Mouse (Mus musculus) hindbrain, postnatal 0 days (tissue): ENCODE data around the gene Snapc2. TPM values are rescaled to one million over a fixed set of nuclear protein-coding genes. Genes with fewer than 3 reads are reported as not detected.

Experiments used
- ATAC-seq: fragments of 200-750 bp; cut with Nextera tagmentation; 2 replicates; pipeline ENCODE4 v1.8.0; 2017; ENCODE audit warnings: mild to moderate bottlenecking, moderate TSS enrichment, moderate library complexity
- DNase-seq: peaks from one replicate; pipeline ENCODE4 v3.0.0-alpha.2; 2015; ENCODE audit warnings: low spot score
- H3K27ac ChIP-seq: fragments of 300-500 bp; sonication (generic); 2 replicates; pipeline ENCODE4 v1.5.1; 2014; ENCODE audit warnings: mild to moderate bottlenecking
- H3K27me3 ChIP-seq: fragments of 300-500 bp; sonication (generic); 2 replicates; pipeline ENCODE4 v1.6.1; 2014; ENCODE audit warnings: low read length, mixed read lengths; ENCODE audit not compliant: insufficient read depth
- H3K36me3 ChIP-seq: fragments of 300-500 bp; sonication (generic); 2 replicates; pipeline ENCODE4 v1.6.1; 2014; ENCODE audit warnings: low read length, mixed read lengths; ENCODE audit not compliant: insufficient read depth
- H3K4me1 ChIP-seq: fragments of 300-500 bp; sonication (generic); 2 replicates; pipeline ENCODE4 v1.6.1; 2014; ENCODE audit warnings: antibody characterized with exemption, low read length, mixed read lengths; ENCODE audit not compliant: insufficient read depth
- H3K4me2 ChIP-seq: fragments of 300-500 bp; sonication (generic); 2 replicates; pipeline ENCODE4 v1.6.1; 2014; ENCODE audit warnings: low read depth, mild to moderate bottlenecking, low read length, moderate library complexity, mixed read lengths
- H3K4me3 ChIP-seq: fragments of 300-500 bp; sonication (generic); 2 replicates; pipeline ENCODE4 v1.5.1; 2014; ENCODE audit warnings: low read length
- H3K9ac ChIP-seq: fragments of 300-500 bp; sonication (generic); replicated peaks from 2 replicates; pipeline ENCODE4 v1.6.1; 2014; ENCODE audit warnings: mild to moderate bottlenecking, low read length, moderate library complexity, mixed read lengths
- H3K9me3 ChIP-seq: fragments of 300-500 bp; sonication (generic); 2 replicates; pipeline ENCODE4 v1.6.1; 2016; ENCODE audit warnings: low read length, mixed read lengths
- CTCF ChIP-seq: IDR thresholded peaks from 2 replicates; pipeline ENCODE4 v1.5.1; 2016; ENCODE audit warnings: antibody characterized with exemption, control low read depth, low read depth
- WGBS: fragments of 180-500 bp; shearing (Covaris S2); extraction: QIAGEN DNeasy Blood & Tissue Kit; methylation state at CpG from one replicate; pipeline ENCODE4 v1.1.7; 2014; 5-methylcytosine and 5-hydroxymethylcytosine counted together
- polyA plus RNA-seq: library from polyadenylated mRNA; unstranded; fragments of >200 nt; fragmentation: Nextera tagmentation; extraction: Ambion mirVana; gene quantifications from 2 replicates; pipeline ENCODE4 v1.2.1, GENCODE M21; 2015
- total RNA-seq: library from RNA; depleted of rRNA; stranded (reverse); fragments of >200 nt; gene quantifications from 2 replicates; pipeline ENCODE4 v1.2.3, GENCODE M21; 2014

Gene Snapc2
- total and polyA plus RNA-seq, 2 experiments from 2014 or later: 65.3 to 91.3 TPM

DNA sequence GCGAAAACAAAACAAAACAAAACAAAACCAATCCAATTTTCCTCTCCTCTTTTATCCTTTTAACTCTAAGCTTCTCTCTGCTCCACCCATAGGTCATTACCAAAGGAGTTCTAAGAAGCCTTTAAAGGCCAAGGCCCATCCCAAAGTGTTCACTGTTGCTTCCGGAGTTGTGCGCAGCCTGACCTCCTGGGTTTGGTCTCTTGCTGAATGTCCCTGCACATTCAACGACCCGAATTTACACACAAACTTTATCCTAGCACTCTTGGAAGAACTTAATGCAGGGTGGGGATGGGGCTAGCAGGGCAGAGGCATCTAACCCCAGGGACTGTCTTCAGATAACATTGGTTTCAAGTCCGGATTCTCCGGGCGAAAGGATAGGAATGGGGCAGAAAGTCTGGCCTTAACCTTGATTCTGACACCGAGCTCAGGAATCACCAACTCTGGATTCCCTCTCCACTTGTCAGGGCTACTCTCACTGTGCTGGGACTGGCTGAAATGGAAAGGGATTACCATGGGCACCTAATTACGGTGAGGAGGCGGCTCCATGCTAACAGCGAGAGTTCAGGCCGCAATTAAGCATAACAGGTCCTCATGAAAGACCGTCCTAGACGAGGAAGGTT lies 15.0 kb upstream of the Snapc2 start:
- Histone ChIP-seq H3K4me3 (peak overlapping the region; percentile 53), H3K4me2 (peak overlapping the region; percentile 76), H3K36me3 (peaks cover 14% of the 10 kb centered on the region; the same call in 1 of the 2 replicates), H3K9ac (peak overlapping the region; percentile 64), H3K4me1 (peaks cover 17% of the 10 kb centered on the region), H3K27ac (peak overlapping the region; percentile 91), H3K9me3 (no peaks in the 10 kb centered on the region), H3K27me3 (no peaks in the 10 kb centered on the region)
- ATAC-seq (no peak; the same call in none of the 2 replicates), DNase-seq (no peak)
- no peak for TF ChIP-seq CTCF
- 20% methylated on average over 15 of the region's 15 CpGs for WGBS

DNA sequence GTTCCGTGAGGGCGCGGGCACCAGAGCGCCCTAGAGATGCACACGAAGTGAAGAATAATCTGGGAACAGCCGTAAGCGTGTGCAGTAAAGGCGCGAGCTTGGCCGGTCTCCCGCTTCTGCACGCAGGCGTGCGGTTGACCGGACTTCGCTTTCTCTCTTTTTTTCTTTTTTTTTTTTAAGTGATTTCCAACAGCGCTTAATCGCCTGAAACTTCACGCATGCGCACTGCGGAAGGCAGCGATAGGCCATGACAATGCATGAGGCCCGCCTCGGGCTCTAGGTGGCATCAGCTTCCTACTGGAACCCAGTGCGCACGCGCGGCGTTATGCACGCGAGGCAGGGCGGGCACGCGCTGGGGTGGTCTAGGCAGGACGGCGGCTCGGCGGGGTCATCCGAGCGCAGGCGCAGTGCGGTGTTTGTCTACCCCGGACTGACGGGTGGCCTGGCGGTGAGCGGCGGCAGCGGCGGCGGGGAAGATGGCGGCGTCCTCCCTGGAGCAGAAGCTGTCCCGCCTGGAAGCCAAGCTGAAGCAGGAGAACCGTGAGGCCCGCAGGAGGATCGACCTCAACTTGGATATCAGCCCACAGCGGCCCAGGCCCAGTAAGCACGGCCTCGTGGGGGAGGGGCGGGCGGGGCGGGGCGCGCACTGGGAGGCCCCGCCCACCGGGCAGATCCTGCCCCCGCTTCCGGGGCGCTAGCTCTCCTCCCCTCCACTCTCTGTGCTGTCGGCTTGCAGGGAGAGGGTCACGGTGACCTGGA lies 14.3 kb upstream of the Snapc2 start, which contains the start of the genes Map2k7 and Gm49320:
Map2k7 (plus strand) TSS at position 307 of the 759 bp plus-strand sequence.
Gm49320 (plus strand) TSS at position 432 of the 759 bp plus-strand sequence.
- under 1% methylated on average over 69 of the region's 71 CpGs for WGBS
- Histone ChIP-seq H3K27me3 (no peaks in the 10 kb centered on the region), H3K9ac (peak within 1 kb of the TSS; percentile 64), H3K4me2 (peak within 1 kb of the TSS; percentile 76), H3K27ac (peak within 1 kb of the TSS; percentile 91), H3K4me1 (peaks cover 17% of the 10 kb centered on the region), H3K9me3 (no peaks in the 10 kb centered on the region), H3K36me3 (peaks cover 20% of the 10 kb centered on the region), H3K4me3 (peak within 1 kb of the TSS; percentile 53)
- ATAC-seq (peak; percentile 96), DNase-seq (peak; percentile 100)
- TF ChIP-seq CTCF: peak; percentile 63

DNA sequence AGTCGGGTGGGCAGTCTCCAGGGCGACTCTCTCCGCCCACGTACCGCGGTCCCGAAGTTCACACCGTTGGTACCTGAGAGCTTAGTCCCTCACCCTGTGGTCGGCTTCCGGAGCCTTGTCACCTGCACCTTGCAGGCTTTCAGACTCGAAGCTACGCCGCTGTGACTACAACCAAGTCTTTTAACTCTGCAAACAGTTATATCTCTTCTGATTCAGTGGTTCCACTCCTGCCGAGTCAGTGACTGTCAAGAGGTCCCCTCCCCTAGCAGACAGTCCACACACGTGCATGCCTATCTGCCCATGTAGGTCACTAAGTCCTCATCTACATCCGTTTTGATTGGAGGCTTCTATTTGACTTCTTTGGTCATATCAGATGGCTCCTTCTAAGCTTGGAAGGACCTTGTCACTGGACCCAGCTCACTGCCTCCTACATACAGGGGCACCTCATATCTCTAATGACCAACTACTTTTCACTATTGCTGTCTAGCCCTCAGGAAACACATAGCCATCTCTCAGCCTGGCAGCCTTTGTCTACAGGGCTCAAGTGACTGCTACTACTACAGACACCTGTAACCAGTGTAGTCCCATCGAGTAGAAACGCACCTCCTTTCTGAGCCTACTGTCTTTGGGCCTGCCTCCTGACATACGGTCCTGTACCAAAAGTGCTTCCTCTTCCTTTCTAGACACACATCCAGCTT lies 13.5 kb upstream of the Snapc2 start:
- ATAC-seq (peak; percentile 30), DNase-seq (peak; percentile 19)
- 14% methylated on average over 16 of the region's 19 CpGs for WGBS
- Histone ChIP-seq H3K9ac (peak overlapping the region; percentile 64), H3K4me1 (peaks cover 17% of the 10 kb centered on the region), H3K36me3 (peaks cover 27% of the 10 kb centered on the region), H3K27ac (peak overlapping the region; percentile 91), H3K9me3 (no peaks in the 10 kb centered on the region), H3K4me2 (peak overlapping the region; percentile 76), H3K4me3 (peak overlapping the region; percentile 53), H3K27me3 (no peaks in the 10 kb centered on the region)
- no peak for TF ChIP-seq CTCF

DNA sequence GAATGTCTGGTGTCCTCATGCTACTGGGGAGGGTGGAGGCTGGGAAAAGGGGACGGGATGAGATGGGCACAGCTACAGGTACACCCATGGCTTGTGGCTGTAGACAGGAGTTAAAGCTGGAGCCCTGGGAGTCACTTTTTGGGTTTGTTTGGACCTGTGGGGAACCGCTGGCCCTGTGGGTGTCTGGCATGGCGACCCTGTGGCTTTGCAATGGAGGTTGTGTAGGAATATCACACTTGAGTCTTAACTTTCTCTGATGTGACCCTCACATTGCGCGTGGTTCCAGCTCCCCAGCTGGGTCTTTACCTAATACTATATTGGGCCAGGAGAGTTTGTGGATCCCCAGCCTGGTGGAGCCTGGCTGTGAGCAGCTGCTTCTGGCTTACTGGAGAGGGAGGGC lies 7.8 kb upstream of the Snapc2 start:
- TF ChIP-seq CTCF: no peak
- no peak for ATAC-seq
- Histone ChIP-seq H3K4me2 (no peak overlapping the region), H3K9ac (no peak overlapping the region), H3K9me3 (no peaks in the 10 kb centered on the region), H3K4me3 (no peak overlapping the region), H3K36me3 (peaks cover 64% of the 10 kb centered on the region), H3K4me1 (peaks cover 6% of the 10 kb centered on the region), H3K27me3 (no peaks in the 10 kb centered on the region), H3K27ac (no peak overlapping the region)
- WGBS: 92% methylated on average over 5 of the region's 5 CpGs
- no peak for DNase-seq

DNA sequence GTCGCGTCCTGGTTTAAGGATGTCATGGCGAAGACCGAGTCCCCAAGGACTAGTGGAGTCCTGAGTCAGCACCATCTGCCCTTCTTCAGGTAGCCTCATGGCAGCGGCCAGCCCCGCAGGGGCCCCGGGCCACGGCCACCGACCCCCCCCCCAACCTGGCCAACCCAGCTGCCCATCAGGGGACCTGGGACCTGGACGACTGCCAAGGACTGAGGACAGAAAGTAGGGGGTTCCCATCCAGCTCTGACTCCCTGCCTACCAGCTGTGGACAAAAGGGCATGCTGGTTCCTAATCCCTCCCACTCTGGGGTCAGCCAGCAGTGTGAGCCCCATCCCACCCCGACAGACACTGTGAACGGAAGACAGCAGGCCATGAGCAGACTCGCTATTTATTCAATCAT lies 7.1 kb upstream of the Snapc2 start:
- H3K36me3 ChIP-seq: peaks cover 64% of the 10 kb centered on the region

DNA sequence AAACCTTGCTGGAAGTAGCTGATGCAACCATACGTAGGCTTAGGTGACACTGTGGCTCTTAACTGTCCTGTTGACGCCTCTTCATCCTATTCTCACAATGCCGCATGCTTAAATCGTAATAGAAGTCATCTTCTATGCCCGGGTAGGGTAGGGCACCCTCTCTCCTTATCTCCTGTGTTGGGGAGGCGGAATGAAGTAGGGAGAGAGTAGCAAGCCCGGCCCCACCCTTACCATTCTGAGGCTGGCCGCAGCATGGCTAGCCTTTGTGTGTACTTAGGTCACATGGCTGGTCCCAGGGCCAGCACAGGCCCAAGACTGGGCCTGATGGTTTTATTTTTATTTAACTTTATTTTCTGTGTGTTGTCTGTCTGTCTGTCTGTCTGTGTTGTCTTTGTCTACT lies 5.6 kb upstream of the Snapc2 start:
- ATAC-seq: no peak
- H3K9ac ChIP-seq: no peak overlapping the region
- H3K4me3 ChIP-seq: no peak overlapping the region
- no peak overlapping the region for H3K27ac ChIP-seq
- 94% methylated on average over 8 of the region's 8 CpGs for WGBS
- no peaks in the 10 kb centered on the region for H3K4me1 ChIP-seq
- H3K4me2 ChIP-seq: no peak overlapping the region
- H3K9me3 ChIP-seq: no peaks in the 10 kb centered on the region
- DNase-seq: no peak
- TF ChIP-seq CTCF: no peak
- H3K36me3 ChIP-seq: peaks cover 54% of the 10 kb centered on the region
- H3K27me3 ChIP-seq: no peaks in the 10 kb centered on the region

More for the DNA sequence above, 7.1 kb upstream of the Snapc2 start:
- Histone ChIP-seq H3K27me3 (no peaks in the 10 kb centered on the region), H3K4me3 (no peak overlapping the region), H3K27ac (no peak overlapping the region), H3K4me1 (peaks cover 2% of the 10 kb centered on the region; the same call in 1 of the 2 replicates), H3K4me2 (no peak overlapping the region), H3K9me3 (no peaks in the 10 kb centered on the region), H3K9ac (no peak overlapping the region)
- DNase-seq (no peak), ATAC-seq (no peak)
- 75% methylated on average over 13 of the region's 13 CpGs for WGBS
- no peak for TF ChIP-seq CTCF
